Mouse (Mus musculus) lung, postnatal 36 days (tissue): ENCODE data around the gene Hmgcr.

Experiments
- DNase-seq: peaks from one replicate; pipeline ENCODE4 v3.0.0; 2022; ENCODE audit warnings: mixed read lengths

The Hmgcr gene

DNA sequence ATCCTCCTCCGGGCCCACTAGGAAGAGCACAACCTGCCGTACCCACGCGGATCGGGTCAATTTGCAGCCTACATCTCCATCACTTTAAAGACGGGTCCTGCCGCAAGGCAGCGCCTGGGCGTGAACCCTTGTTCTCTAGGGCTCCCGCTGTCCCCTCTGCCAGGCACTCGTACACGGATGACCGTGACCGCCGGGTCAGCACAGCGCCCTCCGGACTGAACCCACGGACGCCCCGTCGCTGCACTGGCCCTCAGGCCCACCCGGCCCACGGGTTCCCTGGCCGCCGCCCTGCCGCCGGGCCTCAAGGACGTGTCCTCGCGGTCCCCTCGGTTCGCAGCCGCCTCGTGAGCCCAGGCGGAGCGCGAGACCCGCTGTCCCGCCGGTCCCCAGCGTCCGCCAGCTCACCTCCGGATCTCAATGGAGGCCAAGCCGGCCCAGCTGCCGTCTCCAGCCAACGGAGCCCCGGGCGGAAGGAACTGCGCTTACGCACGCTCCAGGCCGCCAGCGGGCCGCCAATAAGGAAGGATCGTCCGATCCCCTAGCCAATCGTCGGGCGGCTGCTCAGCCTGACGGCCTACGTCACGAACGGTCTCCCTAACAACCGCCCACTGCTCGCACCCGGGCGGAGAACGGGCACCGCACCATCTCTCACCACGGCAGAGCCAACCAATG, at the start of gene Hmgcr:
Gene Hmgcr (minus strand): TSS at position 531 of the 672 bp plus-strand sequence.
- DNase-seq: peak; percentile 99

DNA sequence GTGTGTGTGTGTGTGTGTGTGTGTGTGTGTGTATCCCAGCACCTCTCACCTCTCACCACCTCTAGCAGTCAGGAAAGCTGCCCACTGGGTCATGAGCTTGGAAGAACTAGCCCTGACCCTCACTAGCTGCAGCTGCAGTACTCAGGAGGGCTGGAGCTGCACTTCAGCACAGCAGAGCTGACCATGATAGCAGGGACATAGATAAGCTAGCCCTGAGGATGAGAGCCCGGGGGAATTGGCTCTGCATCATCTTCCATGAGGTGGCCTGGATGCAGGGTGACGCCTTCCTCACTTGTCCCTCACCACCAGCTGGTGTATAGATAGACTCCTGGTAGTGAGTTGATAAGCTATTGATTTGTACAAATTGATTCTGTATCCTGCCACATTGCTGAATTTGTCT, 49.3 kb upstream of the Hmgcr start:
- DNase-seq: no peak

DNA sequence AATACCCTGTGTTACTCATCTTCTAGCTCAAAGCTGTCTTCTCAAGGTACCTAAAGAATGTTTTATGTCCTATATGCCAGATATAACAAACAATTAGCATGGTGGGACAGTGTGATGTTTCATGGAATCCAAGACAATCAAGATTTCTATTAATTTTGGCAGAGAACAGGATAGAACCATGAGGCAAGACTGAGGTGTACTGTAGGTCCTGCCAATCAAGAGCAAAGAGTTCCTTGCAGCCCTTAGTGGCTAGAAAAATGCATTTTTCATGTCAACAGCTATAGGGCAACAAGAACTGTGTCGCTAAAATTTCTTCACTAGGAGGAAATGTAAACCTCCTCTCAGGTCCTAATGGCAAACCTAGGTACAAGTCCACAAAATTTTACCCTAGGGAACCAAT, 47.1 kb upstream of the Hmgcr start:
- no peak for DNase-seq

DNA sequence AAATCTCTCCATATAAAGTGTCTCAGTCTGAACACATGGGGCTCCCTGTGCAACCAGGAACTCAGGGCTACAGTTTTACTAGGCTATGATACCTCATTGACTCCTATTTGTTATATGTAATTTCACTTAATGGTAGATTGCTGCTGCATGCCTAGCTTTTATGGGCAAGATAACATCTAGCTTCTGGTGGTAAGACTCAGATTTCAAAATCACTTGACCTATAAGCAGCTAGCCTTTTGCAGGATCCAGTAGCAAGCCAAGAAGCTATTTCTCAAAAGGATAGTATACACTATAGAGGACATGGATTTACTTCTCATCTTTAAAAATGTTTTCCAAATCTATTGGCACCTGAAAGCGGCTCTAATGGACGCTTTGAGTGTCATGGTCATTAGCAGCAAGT, 45.6 kb upstream of the Hmgcr start:
- DNase-seq: no peak

DNA sequence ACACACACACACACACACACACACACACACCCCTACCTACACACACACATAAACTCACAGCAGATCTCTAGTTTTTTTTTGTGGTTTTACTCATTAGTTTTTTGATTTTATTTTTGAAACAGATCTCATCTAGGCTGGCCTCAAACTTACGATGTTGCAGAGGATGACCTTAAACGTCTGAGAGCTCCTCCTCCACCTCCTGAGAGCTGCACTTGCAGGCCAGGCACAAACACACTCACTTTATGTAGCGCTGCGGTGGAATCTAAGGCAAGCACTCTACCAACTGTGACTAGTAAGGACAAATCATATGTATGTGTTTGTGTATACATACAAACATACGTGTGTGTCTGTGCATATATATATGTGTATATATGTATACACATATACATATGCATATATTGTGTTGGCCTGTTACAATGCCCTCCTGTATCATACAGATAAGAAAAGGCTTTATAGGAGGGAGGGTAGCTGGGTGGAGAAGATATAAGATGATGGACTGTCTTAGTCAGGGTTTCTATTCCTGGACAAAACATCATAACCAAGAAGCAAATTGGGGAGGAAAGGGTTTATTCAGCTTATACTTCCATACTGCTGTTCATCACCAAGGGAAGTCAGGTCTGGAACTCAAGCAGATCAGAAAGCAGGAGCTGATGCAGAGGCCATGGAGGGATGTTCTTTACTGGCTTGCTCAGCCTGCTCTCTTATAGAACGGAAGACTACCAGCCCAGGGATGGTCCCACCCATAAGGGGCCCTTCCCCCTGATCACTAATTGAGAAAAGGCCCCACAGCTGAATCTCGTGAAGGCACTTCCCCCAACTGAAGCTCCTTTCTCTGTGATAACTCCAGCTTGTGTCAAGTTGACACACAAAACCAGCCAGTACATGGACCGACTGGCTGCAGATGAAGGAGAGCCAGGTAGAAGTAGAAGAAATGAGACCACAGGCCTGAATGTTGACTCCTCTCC, 38.8 kb upstream of the Hmgcr start:
- DNase-seq: no peak

DNA sequence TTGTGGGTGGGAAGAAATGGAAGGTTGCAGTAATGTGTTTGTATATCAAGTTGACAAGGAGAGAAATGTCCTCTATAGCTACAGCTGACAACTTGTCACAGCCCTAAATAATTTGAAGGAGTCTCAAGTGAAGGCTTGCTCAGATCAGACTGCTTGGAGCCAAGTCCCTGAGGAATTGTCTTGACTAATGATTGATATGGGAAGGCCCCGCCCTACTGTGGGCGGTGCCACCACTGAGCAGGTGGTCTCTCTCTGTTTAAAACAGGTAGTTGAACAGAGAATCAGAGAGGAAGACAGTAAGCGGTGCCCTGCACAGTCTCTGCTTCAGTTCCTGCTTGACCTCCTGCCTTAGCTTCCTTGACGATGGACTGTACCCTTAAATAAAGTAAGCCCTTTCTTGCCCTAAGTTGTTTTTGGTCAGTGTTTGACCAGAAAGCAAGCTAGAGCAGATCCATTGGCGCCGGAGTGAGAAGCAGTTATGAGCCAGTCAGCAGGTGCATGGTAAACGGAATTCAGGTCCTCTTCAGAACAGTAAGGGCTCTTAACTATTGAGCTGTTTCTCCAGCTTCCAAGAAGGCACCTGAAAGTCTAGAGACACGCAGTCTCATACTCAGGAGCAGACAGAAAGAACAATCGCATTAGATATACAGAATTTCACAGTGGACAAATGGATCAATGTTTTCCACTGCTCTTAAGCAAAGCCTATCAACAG, 32.0 kb upstream of the Hmgcr start:
- DNase-seq: peak; percentile 40

DNA sequence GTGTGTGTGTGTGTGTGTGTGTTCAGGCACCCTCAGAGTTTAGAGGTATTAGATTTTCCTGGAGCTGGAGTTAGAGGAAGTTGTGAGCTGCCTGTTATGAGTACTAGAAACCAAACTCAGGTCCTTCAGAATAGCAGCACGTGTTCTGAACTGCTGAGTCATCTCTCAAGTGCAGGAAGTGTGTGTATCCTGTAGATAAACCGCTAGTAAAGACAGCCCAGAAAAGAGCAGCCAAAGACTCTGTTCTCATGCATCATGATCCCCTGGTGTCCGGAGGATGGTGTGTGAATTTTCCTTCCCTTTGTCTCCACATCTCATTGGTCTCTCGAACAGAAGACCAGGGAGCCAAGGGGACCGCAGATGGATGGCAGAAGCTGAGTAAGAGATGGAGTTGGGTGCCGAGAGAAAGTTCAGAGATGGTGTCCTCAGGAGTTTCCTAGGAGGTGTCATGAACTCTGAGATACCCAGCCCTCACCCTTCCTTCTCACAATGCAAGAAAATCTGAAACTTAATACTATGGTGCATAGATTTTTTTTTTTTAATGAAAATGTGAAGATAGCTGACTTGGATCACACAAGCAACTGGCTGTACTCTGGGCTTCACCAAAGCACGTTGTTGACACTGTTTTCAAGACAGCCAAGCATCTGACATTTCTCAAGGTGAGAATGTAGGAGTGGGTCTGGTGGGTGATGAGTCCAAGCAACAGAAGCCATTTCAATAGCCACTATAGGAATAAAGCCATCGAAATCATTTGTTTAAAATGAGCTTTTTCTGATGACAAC, 27.3 kb upstream of the Hmgcr start:
- peak; percentile 75 for DNase-seq

DNA sequence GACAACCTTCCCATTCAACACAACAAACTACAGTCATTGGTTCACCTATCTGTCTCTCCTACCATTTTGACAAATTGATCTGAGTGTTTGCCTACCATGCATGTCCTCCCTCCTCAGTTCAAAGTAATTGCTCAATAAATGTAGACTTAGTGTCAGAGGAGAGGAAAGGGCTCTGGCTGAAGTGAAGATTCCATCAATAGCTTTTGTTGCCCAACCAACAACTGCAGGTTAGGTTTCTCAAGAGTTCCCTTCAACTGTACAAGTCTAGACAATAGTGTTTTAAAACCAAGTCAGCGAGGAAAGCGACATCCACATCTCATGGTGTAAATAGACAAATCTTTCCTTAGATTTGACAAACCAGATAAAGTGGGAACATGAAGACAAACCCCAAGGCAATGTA, 24.7 kb upstream of the Hmgcr start:
- no peak for DNase-seq

DNA sequence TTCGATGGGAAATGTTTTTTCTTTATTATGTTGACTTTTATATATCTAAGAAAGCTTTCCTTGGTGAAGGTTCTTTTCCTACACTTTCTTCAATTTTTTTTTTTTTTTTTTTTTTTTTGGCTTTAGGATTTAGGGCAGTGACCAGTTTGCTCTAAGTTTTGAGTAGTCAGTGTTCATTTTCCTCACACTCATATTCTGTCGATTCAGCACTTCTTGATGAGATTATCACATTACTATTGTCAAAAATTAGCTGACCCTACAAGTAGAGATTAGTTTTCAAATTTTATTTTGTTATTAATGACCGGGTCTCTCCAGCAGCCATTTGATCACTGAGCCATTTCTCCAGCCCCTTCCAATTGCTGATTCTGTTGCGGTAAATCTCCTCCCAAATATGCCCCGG, 19.2 kb upstream of the Hmgcr start:
- DNase-seq: no peak

DNA sequence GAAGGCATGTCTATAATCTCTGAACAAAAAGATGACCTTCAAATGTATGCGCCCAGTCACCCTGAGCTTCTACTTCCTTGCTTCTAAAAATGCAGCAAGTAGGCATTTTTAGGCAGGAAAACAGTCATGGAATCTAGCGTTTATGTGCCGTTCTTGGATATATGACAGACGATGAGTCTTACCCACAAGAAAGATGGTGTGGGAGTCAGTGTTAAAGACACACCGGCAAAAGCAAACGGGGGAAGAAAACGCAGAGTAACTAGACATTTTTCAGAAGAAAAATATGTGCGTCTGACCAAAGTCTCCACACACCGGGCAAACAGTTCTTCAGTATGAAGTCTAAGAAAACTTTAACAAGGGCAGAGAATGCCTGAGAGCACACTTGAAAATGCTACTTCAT, 16.5 kb upstream of the Hmgcr start:
- DNase-seq: no peak

DNA sequence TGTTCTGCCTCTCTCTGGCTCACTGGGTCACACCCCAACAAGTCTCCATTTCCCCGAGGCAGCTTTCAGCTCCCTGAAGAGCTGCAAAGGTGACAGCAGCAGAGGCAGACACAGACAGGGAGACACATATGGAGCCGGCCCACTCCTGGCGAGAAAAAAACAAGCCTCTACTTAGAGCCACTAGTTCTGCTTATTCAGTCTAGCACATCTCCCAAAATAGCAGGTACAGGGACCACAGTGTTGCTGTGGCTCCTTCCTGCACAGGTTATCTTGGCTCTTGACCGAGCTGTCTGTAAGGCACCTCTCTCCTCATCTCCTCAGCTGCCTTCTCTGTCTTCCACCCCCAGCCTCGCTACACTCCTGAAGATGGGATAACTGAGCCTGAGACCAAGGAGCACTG, 14.0 kb upstream of the Hmgcr start:
- no peak for DNase-seq

DNA sequence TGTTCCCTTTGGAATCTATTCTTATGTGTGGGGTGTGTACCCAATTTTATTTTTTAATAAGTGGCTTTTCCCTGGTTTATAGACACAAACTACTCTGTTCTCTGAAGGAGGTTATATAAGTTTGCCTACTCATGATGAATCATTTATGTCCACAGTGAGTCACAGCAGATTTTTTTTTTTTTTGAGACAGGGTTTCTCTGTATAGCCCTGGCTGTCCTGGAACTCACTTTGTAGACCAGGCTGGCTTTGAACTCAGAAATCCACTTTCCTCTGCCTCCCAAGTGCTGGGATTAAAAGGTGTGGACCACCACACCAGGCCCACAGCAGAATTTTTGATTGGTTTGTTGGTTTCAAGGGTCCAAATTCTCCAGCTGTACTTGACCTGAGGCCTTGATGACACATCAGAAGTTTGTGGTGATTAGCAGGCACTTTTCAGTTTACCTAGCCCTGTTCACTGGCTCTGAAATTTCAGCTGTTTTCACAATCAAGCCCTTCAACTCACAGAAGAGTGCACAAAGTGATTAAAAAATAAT, 10.4 kb upstream of the Hmgcr start:
- DNase-seq: no peak

DNA sequence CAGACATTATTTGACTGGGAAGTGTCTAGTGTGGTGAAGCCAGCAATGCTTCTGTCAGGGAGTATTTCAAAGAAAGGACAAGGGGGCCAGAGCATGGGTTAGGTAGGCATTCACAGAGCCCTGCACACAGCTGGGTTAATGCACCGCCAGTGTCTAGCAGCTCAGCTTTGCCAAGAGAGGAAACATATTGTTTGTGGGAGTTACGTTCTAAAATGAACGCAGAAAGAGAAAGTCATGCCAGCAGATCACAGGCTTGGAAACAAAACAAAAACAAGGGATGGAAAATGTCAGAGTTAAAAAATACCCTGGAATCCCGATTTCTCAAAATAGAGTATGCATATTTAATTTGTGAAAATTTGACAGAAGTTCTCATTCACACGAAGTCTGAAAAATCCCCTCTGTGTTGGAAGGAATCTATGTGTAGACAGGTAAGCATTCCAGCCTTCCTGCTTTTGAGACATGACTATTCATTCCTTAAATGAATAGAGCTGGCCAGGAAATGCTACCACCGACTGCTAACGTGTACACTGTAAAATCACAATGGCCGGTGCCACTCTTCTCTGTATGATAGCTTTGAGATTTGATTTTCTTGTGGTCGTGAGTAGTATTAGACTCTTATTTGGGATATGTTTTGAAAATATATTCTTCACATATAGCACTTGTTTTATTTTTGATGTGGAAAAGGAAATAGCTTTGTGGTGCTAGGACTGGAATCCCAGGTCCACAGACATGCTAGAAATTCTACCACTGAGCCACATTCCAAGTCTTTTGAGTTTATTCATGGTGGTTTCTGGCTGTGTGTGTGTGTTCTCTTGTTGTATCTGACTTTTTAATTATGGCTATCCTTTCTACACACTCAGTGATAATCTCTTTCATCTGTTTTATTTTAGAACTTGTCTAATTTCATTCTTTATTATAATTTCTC, 9.7 kb upstream of the Hmgcr start:
- no peak for DNase-seq

DNA sequence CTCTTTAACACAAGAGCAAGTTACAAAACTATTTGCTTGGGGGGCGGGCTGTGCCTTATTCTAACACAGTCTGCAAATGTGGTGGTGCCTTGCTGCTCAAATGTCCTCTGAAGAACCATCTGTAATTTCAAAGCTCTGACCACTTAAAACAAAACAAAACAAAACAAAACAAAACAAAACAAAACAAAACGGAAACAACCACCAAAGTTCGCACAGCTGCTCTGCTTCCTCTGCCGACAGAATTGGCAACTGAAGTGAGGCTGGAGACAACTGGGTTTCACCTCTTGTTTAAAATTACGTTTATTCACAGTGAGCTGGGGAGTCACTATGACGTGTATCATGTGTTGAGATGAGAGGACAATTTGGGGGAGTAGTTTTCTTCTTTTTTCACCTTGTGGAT, 7.9 kb upstream of the Hmgcr start:
- DNase-seq: no peak

DNA sequence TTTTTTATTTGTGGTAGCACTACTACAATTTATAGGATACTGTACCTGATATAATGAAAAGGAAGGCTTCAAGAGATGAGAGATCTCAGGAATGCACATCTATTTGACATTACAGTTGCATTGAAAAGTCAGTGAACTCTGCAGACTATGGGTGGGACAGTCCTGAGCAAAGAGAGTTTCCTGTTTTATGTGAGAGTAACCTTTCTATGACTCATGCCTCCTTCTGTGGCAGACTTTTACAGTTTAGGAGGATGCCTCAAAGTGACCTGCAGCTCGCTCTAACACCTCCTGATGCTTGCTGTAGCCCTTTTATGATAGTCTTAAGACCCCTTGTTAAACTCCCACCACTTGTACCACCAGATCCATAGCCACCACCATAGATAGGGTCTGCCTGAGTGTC, 6.3 kb upstream of the Hmgcr start:
- DNase-seq: no peak

DNA sequence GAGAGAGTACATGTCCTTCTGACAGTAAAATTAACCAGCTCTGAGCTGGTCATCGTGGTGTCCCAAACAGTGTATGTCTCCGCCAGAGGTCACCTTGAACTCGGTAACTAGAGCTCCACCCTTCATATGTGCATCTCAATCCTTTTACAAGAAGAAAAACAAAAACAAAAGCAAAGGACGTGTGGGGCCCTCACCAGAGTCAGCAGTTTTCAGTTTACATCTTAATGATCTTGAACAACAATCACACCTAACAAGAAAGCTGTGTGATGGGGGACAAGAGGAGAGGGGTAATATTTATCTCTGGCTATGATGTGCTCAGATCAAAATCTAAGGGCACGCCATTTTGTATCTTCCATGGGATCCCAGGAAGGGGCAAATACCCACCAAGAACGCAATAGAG, 5.0 kb upstream of the Hmgcr start:
- DNase-seq: no peak

DNA sequence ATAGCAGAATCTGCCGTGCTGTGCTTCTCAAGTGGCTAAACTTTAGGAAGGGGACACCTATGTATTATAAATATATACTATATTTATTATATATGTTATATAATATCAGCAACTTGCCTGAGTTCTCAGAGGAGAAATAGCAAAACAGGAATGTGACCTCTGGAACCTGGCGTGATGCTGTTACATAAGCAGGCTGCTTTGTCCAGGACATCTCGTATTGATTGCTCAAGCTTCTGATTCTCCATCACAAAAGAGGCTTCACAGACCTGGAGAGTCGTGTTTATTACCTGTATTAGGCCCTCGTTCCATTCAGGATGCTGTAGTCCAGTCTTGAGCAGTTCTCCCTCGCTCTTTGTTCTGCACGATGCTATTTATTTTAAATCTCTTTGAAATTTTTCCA, 3.1 kb upstream of the Hmgcr start:
- DNase-seq: no peak

DNA sequence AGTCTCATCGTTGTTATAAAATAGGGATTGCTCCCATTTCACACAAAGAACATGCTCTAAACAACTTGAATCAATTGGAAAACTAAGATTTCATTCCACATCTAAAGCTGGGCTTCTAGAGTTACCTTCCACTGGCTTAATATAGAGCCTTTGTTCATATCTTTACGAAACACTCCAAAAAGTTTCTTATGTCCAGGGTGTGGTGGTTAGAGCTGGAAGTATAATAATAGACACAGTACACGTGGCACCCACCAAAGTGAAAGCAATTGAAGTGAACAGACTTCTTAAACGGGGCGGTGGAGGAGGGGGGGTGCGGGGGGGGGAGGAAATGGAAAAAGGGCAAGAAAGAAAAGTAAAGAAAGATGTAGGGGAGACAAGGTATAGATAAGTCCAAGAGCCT, 1.5 kb upstream of the Hmgcr start:
- no peak for DNase-seq

DNA sequence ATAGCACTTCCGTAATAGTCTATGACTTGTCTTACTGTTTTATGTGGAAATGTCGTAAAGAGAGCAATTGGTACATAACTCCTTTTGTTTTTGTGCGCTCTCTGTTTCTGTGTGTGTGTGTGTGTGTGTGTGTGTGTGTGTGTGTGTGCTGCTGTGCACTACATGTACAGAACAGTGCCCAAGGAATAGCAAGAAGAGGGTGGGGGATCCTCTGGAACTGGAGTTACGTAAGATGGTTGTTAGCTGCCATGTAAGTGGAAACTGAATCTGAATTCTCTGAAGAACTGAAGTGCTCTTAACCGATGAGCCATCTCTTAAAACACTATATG, 1.1 kb upstream of the Hmgcr start:
- no peak for DNase-seq

DNA sequence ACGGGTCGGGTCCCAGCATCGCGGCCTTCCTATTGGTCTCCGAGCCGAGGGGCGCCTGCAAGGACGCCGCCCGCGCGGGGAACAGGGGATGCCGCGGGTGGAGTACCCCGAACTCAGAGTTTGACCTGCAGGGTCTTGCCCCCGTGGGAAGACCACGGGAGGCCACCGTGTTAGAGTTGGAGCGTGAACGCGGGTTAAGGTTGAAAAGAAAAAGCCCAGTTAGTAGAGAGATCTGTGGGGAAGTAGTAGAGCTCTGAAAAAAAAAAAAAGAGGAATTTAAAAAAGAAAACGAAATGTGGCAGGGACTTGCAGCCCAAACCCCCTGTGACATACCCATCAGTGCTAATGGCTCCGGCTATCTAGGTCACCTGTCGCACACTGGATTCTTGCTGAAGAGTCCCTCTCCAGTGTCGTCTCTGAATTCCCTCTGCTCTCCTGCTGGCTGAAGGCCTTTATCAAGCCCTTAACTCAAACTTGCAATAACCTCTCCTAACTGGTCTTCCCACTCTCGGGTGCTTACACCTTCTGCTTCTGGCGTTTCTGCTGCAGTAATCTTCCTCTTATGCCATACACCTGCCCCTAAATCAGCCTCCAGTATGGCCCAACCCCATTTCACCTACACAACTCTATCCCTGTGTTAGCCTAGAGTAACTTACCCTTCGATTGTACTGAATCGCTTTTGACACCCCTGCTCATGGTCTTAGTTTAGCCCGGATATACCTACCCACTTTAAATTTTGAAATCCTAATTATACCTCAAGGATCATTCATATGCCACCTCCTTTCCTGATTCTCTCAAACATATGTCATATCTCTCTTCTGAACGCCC, 556 bp upstream of the Hmgcr start:
- DNase-seq: no peak

DNA sequence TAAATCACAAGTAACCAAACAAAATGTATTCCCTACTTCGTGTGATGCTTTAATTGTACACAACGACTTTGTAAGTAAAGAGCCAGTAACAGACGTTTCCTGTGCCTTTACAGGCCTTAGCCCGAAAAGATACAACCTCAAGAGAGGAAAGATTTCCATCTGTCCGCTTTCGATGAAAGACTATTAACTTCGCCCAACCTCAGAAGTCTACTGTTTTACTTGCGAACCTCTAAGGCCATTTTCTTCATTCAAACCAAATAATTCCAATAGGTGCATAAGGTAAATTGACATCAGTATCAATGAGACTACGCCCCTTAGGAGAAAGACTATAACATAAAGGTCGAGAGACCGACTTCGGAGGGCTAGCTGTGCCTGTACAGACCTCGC, 724 bp downstream of the Hmgcr start:
- no peak for DNase-seq
